ENCODE assay signal across 12 mouse cellular contexts in genomic region chr1:93326446-93326845, GRCm38 (mm10). TPM values are rescaled to one million over a fixed set of nuclear protein-coding genes. Genes with fewer than 3 reads are reported as not detected.
"Had no signal": no experiment of that assay in that cellular context is flagged by ENCODE, and none has a peak within 500 bp of the region (broad histone marks: within the 10 kb centered on the region; RNA-seq: fewer than 3 reads in every experiment).

No protein-coding gene starts in this region.

- DNase-seq: kidney, postnatal 25 days; layer of hippocampus, adult 9-11 months; layer of hippocampus, postnatal 36 days; liver; lung, adult 18-20 months; lung, postnatal 4 days; midbrain, embryonic 14.5 days; right cerebral cortex, adult 18-20 months; right cerebral cortex, postnatal 25 days; thymus, postnatal 4 days had no signal

RNA-seq across cellular contexts. Expression of gene Ano7, which starts 47.3 kb away (rescaled TPM):
- total RNA-seq: megakaryocyte, adult 5-6 weeks had no signal
- polyA plus RNA-seq: myocyte had no signal
